Mouse (Mus musculus): Measurements from ENCODE around the gene Hadh. TPM values are rescaled to one million over a fixed set of nuclear protein-coding genes. Genes with fewer than 3 reads are reported as not detected.

The Hadh gene
- total and polyA plus RNA-seq, 3 experiments = 39.1 to 66.9 TPM; not detected in 1

GRCm38 (mm10) chr3:131310572-131310971, 38.7 kb upstream of the Hadh start:
- no peaks in the 10 kb centered on the region for H3K79me2 ChIP-seq (ENCODE audit: control insufficient read depth, insufficient read depth, low read length, poor library complexity)
- H3K27ac ChIP-seq (ENCODE audit: control insufficient read depth, low read depth, low read length) = no peak overlapping the region
- H3K9me3 ChIP-seq (replicated peaks; ENCODE audit: insufficient read depth, low read length) = no peaks in the 10 kb centered on the region
- H3K4me3 ChIP-seq (ENCODE audit: control insufficient read depth in 1 of 2, insufficient read depth in 1 of 2, low read depth in 2 of 2, low read length in 2 of 2) = no peak overlapping the region
- no peaks in the 10 kb centered on the region for H3K36me3 ChIP-seq (ENCODE audit: control insufficient read depth in 1 of 2, insufficient read depth in 2 of 2, low read length in 2 of 2)
- no peaks in the 10 kb centered on the region; a peak in 1 of 4 replicates for H3K27me3 ChIP-seq (ENCODE audit: control insufficient read depth in 1 of 2, insufficient read depth in 2 of 2, low read length in 2 of 2)
- no peak for DNase-seq (ENCODE audit: low read depth, low spot score)
- no peaks in the 10 kb centered on the region for H3K4me1 ChIP-seq (ENCODE audit: control insufficient read depth in 1 of 2, insufficient read depth in 2 of 2, low read length in 2 of 2)
- no peak overlapping the region for H3K9ac ChIP-seq (ENCODE audit: control insufficient read depth, low read depth, low read length, poor library complexity, severe bottlenecking)
- TF ChIP-seq UBTF (IDR thresholded peaks at IDR 0.05; ENCODE audit: borderline replicate concordance, insufficient read depth, low read depth, low read length) = no peak
- TF ChIP-seq ZNF384 (IDR thresholded peaks at IDR 0.05; ENCODE audit: low read depth, low read length) = no peak

- TF ChIP-seq GABPA (IDR thresholded peaks at IDR 0.05; ENCODE audit: low read depth, low read length) (no peak), CTCF (IDR thresholded peaks at IDR 0.05 in 2 of 3, conservative IDR thresholded peaks at IDR 0.05 in 1 of 3; ENCODE audit: control insufficient read depth in 1 of 3, insufficient read depth in 1 of 3, low read depth in 2 of 3, low read length in 3 of 3, poor library complexity in 1 of 3, severe bottlenecking in 1 of 3) (no peak), SIN3A (IDR thresholded peaks at IDR 0.05; ENCODE audit: low read length) (no peak), ZC3H11A (IDR thresholded peaks at IDR 0.05; ENCODE audit: low read depth, low read length) (no peak), ZNF384 (IDR thresholded peaks at IDR 0.05; ENCODE audit: low read depth, low read length) (no peak), USF1 (IDR thresholded peaks at IDR 0.05; ENCODE audit: low read depth, low read length) (no peak), MEF2A (IDR thresholded peaks at IDR 0.05; ENCODE audit: extremely low read depth, insufficient replicate concordance, low read depth, low read length, poor library complexity, severe bottlenecking) (no peak), ETS1 (IDR thresholded peaks at IDR 0.05; ENCODE audit: low read depth, low read length) (no peak), HCFC1 (IDR thresholded peaks at IDR 0.05; ENCODE audit: low read depth, low read length) (no peak), TCF12 (IDR thresholded peaks at IDR 0.05; ENCODE audit: low read depth, low read length) (no peak), MAX (IDR thresholded peaks at IDR 0.05; ENCODE audit: low read length) (no peak), TBP (IDR thresholded peaks at IDR 0.05; ENCODE audit: low read depth, low read length) (no peak), MYB (IDR thresholded peaks at IDR 0.05; ENCODE audit: low read depth, low read length) (no peak), EP300 (IDR thresholded peaks at IDR 0.05; ENCODE audit: low read depth in 1 of 2, low read length in 2 of 2) (no peak), POLR2AphosphoS2 (IDR thresholded peaks at IDR 0.05; ENCODE audit: low read length) (no peak), SMC3 (IDR thresholded peaks at IDR 0.05; ENCODE audit: low read depth, low read length) (no peak), POLR2A (IDR thresholded peaks at IDR 0.05; ENCODE audit: control insufficient read depth in 1 of 2, insufficient read depth in 1 of 2, low read depth in 1 of 2, low read length in 2 of 2, poor library complexity in 1 of 2) (no peak), JUND (IDR thresholded peaks at IDR 0.05; ENCODE audit: low read depth, low read length) (no peak)
- Histone ChIP-seq H3K9me3 (replicated peaks; ENCODE audit: insufficient read depth, low read length) (no peaks in the 10 kb centered on the region), H3K4me1 (ENCODE audit: control insufficient read depth in 1 of 2, insufficient read depth in 2 of 2, low read length in 2 of 2) (0 out of 4 replicates have a peak, but pooled peaks cover 0 to 2% of the 10 kb centered on the region in 2 experiments), H3K27me3 (ENCODE audit: control insufficient read depth in 1 of 2, insufficient read depth in 2 of 2, low read length in 2 of 2) (no peaks in the 10 kb centered on the region; a peak in 1 of 4 replicates), H3K79me2 (ENCODE audit: control insufficient read depth, insufficient read depth, low read length, poor library complexity) (peaks cover 1% of the 10 kb centered on the region; the same call in 1 of the 2 replicates), H3K27ac (ENCODE audit: control insufficient read depth, low read depth, low read length) (no peak overlapping the region), H3K9ac (ENCODE audit: control insufficient read depth, low read depth, low read length, poor library complexity, severe bottlenecking) (no peak overlapping the region), H3K36me3 (ENCODE audit: control insufficient read depth in 1 of 2, insufficient read depth in 2 of 2, low read length in 2 of 2) (peaks cover 0 to 3% of the 10 kb centered on the region in 2 experiments; a peak in 2 of 4 replicates), H3K4me3 (ENCODE audit: control insufficient read depth in 1 of 2, insufficient read depth in 1 of 2, low read depth in 2 of 2, low read length in 2 of 2) (no peak overlapping the region)
- no peak for DNase-seq (ENCODE audit: low read depth, low spot score)
These were observed 35.9 kb upstream of the Hadh start for GRCm38 (mm10) chr3:131307811-131308210.

Measured in MEL (cell line).